Mouse (Mus musculus) embryo, embryonic 10 days (tissue): ENCODE data around the gene Prdm1.
A peak's percentile ranks its signal among the peaks of the same experiment; 100 is the strongest.

Source experiments
- DNase-seq: peaks from one replicate; pipeline ENCODE4 v3.0.0-alpha.2; 2015; ENCODE audit warnings: low spot score

The Prdm1 gene

DNA sequence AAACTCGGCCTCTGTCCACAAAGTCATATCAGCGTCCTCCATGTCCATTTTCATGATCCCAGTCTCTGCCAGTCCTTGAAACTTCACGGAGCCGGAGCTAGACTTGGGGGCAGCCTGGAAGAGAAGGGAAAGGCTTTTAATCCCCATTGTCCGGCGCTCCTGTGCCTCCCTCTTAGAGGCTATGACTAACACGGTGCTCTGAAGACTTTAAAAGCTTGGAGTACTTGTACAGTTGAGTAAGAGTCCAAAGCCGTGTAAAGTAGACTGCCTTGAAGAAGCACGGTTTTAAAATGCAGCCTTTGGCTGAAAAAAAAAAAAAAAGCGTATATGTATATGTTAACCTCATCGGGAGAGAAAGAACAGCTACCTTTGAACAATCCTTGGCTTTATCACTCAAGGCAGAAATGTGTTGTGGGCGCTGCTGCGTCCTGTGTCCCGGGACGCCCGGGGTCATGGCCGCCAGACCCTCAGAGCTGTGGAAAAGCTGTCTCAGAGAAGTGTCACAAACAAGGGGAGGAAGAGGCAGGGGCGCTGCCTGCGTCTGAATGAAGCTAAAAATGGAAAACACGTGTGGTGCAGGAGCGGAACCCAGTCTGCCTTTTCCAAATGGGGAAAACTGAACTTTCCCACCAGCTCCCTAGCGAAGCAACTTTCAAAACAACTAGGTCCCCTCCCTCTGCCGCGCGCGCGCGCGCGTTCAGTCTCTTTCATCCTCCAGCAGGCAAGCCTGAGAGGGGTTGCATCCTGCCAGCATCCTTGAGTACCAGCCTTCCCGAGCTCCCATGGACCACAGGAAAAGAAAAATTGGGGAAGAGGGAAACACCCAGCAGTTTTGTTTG, 71.3 kb downstream of the Prdm1 start:
- DNase-seq: peak; percentile 67

DNA sequence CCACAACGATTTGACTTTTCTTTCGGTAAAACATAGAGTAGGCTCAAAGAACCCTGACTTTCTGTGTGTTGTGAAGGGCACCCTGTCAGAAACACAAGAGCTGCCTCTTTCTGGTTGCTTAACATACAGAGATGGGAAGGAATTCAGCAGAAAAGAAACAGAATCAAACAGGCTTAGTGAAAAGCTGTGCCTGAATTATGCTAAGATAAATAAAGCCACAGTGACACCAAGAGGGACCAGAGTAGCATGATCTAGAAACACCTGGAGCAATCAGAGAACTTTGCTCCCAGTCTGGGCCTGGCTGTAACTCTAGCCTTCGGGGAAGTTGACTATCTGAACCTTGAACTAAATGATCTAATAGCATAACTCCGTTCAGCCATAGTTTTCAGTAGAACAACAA, 73.5 kb downstream of the Prdm1 start:
- no peak for DNase-seq

DNA sequence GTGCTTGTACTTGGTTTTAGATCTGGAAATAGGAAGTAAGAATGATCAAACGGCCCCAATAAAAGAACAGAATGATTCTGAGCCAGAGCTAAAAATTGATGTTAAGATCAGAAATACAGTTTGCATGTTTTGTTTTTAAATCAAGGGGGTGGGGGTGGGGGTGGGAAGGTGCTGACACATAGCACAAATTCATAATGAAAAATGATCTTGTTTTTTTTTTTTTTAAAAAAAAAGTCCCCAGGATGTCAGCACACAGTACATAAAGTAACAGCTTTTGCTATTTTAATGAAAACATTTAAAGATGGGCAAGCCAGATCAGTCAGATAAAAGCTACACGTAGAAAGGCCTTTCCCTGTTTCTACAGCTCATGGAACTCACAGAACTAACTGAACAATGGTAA, 74.2 kb downstream of the Prdm1 start:
- DNase-seq: no peak

DNA sequence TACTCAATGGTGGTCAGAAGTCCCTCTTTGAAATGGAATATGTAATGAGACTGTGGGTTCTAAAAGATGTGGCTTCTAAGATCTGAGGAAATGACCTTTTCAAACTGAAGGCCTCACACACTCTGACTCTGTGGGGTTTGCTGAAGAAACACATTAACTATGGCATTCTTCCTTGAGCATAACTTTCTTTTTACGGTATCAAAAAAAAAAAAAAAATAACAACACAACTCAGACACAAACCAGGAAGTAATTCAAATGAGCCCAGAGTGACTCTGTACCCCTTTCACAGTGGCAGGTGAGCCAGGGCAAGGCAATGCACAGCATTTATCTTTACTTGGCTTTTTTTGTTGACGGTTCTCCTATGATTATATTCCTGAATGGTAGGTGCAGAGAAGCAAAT, 77.5 kb downstream of the Prdm1 start:
- DNase-seq: no peak

DNA sequence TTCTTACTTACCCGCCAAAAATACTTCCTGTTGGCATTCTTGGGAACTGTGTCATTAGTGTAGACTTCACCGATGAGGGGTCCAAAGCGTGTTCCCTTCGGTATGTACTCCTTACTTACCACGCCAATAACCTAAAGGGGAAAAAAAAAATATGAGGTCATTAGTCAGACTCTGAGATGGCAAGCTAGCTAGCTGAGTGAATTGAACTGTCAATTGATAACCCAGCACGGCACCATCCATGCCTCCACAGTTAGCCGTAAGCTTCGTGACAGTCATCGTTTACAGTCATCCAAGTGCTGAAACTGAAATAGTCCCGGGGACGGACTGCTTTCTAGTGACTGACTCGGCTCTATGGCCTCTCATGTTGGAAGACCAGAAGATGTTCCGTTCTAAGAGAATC, 78.2 kb downstream of the Prdm1 start:
- no peak for DNase-seq

DNA sequence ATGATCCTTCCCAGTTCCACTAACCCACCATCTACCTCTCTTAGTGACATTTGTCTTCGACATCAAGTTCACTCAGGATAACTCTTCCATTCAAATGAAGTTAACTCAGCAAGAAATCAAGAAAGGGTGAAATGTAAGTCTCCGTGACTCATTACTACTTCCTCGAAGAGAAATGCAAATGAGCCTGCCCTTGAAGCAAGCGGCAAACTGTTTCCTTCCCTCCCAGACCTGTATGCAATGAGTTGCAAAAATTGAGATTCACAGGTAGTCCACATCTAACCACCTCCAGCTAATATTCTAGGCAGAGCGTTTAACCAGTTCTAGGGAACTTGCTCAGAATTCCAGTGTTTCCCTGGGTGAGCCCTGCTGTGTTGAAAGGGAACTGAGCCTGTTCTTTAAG, 78.6 kb downstream of the Prdm1 start:
- no peak for DNase-seq

DNA sequence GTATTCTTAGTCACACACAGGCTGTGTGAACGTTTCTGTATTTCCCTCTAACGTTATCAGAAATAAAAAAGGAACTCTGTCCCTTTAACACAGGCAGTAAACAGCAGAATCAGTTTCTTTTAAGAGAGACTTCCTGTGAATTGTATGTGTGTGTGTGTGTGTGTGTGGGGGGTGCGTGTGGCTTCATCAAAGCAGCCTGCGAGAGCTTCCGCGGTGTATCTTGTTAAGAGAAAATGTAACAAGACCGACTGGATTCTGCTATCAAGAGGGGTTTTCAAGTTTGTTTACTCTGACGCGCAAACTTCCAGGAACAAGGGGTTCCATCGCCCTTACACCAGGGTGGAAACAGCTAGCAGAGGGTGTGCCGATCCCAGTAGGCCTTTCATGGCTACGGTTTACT, 80.1 kb downstream of the Prdm1 start:
- DNase-seq: no peak

DNA sequence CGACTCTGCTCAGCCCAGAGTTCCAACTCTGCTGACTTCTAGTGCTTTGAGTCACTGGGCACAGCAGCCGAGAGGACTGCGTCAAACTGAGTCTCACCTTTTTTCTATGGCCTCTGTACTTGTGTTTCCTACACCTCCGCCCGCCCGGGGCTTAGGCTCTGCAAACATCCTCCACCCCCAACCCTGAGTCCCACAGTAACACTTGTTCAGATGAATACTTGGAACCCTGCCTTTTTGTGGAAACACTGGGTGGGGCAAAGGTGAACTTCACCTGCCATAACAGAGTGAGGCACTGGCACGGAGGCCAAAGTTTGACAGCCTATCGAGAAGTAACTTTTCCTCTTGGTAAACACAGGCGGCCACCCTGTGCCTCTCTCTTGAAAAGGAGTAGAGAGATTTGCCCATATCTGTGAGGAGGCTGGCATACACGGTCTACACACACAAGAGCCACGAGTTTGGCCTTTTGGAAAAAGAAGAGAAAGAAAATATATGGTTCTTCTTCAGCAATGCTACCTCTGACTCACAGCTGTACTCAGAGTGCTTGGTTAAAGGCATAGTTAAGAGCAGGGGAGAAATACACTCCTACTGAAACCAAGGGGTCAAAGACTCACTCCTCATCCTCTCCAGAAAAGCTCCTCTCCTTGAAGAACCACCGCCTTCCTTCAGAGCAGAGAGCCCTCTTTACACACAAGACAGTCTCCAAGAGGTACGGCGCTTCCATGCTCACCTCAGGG, 80.7 kb downstream of the Prdm1 start:
- DNase-seq: no peak

DNA sequence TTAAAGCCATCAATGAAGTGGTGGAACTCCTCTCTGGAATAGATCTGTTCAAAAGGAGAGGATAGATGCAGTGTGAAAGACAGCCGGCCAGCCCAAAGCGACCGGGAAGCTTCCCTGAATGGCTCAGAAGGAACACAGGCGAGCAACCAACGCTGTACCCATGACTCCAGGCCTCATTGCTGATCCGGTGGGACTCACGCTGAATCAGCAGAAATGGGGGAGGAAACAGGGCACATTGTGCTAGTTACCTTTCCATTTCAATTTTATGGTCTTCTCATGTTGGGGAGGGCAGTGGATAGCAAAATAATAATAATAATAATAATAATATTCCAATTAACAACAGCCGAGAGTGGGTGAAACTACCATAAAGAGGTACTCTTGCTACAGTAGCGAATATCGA, 81.3 kb downstream of the Prdm1 start:
- no peak for DNase-seq

DNA sequence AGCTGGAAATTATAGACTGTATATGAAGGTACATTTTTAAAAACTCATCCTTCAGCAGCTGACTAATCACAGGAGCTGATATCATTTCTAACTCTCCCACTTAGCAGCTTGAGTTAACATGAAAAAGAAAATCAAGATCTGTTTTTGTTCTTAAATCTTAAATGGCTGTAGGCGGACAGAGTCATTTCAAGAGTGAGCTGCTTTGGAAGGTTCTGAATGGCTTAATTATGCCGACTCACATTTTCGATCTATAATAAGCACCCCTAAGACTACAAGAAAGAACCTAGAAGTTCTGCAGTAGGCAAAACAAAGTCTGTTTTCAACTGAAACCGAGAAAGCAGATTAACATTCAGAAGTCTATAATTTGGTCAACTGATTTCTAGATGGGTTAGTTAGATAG, 83.9 kb downstream of the Prdm1 start:
- DNase-seq: no peak

DNA sequence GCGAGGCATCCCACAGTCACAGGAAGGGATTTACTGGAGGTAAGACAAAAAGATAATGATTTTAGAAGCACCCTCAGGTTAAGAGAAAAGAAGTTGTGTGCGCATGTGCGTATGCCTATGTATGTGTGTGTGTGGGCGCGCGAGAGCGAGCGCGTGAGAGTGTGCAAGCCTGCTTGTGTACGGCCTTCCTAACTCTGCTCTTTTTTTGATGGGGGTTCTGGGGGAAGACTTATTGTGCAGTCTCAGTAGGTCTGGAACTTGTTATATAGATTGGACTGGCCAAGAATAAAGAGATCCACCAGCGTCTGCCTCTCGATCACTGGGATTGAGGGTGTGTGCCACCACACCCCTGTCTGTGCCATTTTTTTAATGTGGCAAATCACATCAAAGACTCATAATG, 84.6 kb downstream of the Prdm1 start:
- no peak for DNase-seq

DNA sequence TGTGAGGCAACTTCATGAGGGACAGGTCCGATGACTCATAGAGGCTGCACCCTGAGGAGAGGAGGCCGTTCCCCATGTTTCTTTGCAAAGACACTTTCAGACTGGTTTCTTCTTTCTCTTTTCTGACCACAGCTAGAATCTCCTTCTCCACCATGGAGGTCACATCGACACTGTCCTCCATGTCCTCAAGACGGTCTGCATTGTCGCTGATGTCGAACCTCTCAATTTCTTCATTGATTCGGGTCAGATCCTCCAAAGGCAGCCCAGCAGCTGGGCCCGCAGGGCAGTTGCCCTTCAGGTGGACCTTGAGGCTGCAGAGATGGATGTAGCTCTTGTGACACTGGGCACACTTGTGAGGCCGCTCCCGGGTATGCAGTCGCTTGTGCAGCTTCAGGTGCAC, 88.6 kb downstream of the Prdm1 start:
- no peak for DNase-seq

DNA sequence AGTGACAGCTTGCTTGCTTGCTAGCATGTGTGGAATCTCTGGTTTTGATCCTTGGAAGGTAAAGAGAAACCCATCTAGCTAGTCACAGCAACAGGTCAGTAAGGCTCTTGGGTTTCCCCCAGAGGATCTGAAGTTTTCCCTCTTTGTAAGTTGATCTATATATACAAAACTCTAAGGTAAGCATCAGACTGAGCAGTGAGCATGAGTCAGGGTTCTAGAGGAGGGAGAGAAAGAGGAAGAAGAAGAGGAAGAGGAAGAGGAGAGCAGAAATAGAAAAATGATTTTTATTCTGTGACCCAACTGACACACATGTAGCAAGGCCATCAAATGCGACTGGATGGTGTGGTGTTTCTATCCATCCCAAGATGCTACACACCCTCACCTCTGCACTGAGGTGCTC, 90.7 kb downstream of the Prdm1 start:
- DNase-seq: no peak

DNA sequence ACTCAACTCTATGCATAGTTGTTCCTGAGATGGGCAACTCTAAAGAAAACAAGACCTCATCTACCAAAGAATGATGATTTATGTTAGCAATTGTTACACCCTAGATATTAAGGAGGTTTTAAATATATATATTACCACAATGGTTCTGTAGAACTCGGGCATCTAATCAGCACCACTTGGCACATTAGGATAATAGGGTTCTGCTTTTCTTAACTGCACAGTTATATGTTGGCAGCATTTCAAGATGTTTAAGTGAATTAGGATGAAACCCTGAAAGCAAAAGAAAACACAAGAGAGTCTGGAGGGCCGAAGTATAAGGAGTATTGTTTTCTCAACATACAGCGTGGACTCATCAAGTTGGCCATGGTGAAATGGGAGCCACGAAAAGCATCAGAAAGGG, 92.3 kb downstream of the Prdm1 start:
- DNase-seq: no peak

DNA sequence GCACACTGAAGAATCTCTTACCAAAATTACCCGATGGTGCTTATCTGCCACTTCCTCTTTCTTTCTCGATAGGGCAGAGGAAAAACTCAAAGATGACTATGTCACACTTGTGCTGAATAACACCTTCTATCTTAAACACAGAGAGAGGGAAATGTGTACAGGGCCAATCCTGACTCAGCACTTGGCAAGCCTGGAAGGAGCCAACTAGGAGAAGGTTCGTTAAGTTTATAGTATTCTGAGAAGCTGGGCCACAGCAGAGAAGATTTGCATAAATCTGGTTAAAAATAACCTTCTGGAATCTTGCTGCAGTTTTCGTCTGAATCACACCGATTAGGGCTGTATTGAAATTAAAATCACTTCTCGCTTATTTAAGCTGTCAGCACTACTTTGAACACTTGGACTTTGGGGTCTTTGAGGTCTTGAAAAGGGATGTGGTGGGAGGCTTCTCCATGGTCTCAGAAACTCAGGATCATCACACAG, 93.6 kb downstream of the Prdm1 start:
- no peak for DNase-seq

DNA sequence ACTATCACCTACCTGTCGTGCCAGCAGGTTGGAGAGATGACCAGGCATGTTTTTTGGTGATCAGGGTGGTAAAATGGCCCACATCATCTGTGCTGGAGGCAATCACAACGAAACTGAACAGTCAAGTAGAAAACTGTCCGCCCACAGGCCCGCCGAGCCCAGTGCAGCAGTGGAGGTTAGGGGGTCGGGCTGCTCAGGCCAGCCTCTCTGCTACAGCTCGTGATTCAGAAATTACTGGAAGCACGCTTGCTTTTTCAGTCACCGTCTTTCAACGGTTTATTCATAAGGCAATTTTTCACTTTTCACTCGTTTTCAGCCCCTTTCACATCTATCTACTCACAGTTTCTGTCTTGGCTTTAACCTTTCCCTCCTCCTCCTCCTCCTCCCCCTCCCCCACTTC, 96.1 kb downstream of the Prdm1 start:
- no peak for DNase-seq

DNA sequence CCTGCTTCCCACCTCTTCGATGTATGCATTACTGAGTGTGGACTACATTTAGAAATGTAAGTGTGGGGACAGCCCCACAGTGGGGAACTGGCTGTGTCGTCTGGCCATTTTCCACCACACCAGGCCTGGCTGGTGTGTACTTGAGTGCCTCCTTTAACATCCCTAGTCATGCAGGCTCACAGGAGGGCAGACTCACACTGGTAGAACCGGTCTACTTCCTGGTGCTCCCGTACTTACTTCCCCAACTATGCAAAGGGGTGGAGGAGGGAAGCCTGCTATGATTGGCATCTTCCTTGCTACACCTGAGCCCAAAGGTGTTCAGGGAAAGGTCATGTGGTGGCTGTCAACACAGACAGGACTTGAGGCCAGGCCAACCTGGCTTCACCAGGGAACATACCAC, 96.6 kb downstream of the Prdm1 start:
- no peak for DNase-seq

DNA sequence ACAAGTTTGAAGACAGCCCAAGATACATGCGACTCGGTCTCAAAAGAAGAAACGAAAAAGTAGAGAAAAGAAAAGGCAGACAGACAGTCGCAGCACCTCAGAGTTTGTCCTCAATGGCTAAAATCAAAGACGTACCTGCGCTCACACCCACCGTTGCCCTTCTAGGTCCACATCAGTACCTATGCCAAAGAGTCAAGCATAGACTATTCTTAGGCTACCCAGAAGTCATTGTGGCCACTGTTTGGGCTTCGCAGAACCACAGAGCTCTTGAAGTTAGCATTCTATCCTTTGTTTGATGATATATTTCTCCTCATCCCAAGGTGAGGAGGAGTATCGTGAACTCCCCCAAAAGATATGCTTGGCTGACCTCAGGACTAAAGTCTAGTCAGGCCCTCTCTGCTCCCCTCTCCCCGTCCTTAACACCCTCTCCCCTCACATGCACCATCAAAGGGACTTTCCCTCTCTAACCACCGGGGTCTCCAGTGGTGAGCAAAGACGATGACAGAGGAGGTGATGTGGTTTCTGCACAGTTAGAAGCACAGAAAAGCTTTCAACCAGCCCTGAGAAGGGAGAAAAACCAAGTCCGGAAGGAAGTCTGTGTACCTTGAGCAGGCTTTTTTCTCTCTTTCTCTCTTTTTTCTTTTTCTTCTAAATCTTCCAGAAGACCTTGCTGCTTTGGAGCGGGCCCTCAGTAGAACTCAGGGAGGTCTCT, 99.0 kb downstream of the Prdm1 start:
- no peak for DNase-seq

DNA sequence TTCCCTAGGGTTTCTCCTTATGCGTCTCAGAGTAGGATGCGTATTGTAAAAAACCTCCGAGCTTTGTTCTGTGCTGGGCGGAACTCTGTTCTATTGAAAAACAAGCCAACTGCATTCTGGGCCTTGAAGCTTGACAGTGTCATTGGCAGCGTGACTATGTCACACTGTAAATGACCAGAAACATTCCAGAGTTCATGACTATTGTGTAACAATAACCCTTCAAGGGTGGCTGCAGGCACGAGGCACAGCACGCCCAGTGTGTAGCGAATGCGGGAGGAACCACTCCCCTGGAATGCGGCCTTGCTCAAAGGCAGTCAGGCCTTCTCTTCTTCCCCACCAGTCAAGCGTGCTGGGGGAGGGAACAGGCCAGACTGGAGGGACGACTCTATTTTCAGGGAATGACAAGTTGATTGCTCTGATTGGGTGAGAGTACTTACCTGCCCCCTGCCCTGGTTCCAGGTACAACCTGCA, 100.4 kb downstream of the Prdm1 start:
- peak; percentile 67 for DNase-seq

DNA sequence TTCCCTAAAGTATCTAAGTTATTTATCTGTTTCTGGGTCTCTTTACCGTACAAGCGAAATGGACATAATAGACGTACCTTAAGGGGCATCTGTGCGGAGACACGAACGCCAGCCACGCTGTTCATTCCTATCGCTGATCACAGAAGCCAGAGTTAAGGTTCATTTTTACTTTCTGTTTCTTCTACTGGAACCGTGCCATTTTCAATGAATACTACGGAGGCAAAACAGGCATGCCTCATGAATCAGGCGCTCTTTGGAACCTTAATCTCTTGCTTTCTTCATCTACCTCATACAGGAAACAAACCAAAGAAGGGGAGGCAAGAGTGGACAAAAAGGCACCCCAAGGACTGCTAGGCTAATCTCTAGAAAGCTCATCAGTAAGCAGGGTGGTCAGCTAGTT, 100.9 kb downstream of the Prdm1 start:
- no peak for DNase-seq

DNA sequence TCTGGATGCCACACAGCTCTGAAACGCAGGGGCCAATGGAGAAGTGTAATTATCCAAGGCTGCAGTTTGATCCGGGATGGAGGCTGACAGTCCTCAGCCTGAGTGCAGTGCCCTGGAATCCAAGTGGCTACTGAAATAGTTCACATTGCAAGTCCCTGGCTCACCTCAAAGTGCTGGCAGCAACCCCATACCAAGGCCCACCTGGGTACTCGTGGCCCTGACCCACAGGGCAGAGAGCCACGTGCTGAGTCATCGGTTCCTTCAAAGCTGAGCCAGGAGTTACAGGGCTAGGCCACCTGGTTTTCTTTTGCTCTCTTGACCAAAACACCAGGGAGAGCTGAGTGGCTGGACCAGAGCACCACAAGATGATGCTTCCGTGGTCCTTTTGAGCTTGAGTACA, 103.3 kb downstream of the Prdm1 start:
- no peak for DNase-seq

DNA sequence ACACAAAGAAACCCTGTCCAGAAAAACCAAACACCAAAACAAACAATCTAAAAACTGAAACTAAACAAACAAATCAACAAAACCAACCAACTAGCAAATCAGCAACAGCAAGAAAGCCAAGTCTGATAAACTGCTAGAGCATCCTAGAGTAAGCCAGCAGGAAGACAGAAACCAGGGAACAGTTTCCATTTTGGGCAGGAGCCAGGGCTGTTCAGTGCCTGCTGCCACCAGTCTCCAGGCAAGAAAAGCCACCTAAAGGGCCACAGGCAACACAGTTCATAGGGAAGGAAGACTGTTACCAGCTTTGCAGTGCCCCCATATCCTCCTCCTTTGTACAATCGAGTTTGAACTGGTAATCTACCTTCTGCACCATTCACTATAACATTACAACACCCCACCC, 106.4 kb downstream of the Prdm1 start:
- DNase-seq: no peak

DNA sequence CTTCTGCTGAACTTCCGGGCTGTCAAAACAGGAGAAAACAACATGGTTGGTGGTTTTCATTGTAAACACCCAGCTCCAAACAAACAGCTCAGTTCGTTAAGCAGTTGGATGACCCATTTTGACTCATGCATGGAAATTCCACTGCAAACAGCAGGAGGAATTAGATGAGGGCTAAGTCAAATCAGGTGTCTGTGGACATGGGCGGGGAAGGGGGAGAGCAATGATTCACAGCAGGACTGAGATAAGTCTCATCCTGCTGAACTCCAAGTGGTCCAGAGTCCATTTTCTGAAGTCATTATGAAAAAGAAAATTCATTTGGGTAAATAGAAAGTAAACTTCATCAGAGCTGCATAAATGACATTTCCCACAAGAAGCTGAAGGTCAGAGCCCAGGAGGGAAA, 108.1 kb downstream of the Prdm1 start:
- no peak for DNase-seq
